Mouse (Mus musculus) hindbrain, embryonic 16.5 days (tissue): ENCODE results near the gene A730015C16Rik. TPM values are rescaled to one million over a fixed set of nuclear protein-coding genes. Genes with fewer than 3 reads are reported as not detected.

ENCODE experiments used
- ATAC-seq: fragments of 200-750 bp; cut with Nextera tagmentation; 2 replicates; pipeline ENCODE4 v1.8.0; 2017; ENCODE audit warnings: moderate TSS enrichment, moderate library complexity
- H3K27ac ChIP-seq: fragments of 300-500 bp; sonication (generic); 2 replicates; pipeline ENCODE4 v1.5.1; 2014; ENCODE audit warnings: low read depth, mild to moderate bottlenecking, control low read depth, low read length, moderate library complexity
- H3K27me3 ChIP-seq: fragments of 300-500 bp; sonication (generic); replicated peaks from 2 replicates; pipeline ENCODE4 v1.6.1; 2014; ENCODE audit warnings: low read length; ENCODE audit not compliant: control insufficient read depth, insufficient read depth
- H3K36me3 ChIP-seq: fragments of 300-500 bp; sonication (generic); 2 replicates; pipeline ENCODE4 v1.6.1; 2014; ENCODE audit warnings: mild to moderate bottlenecking, low read length, moderate library complexity, mixed read lengths; ENCODE audit not compliant: control insufficient read depth, insufficient read depth
- H3K4me1 ChIP-seq: fragments of 300-500 bp; sonication (generic); 2 replicates; pipeline ENCODE4 v1.6.1; 2014; ENCODE audit warnings: low read depth, low read length; ENCODE audit not compliant: control insufficient read depth, insufficient read depth
- H3K4me2 ChIP-seq: fragments of 300-500 bp; sonication (generic); 2 replicates; pipeline ENCODE4 v1.6.1; 2014; ENCODE audit warnings: mild to moderate bottlenecking, low read length, control low read depth, moderate library complexity
- H3K4me3 ChIP-seq: fragments of 300-500 bp; sonication (generic); 2 replicates; pipeline ENCODE4 v1.5.1; 2014; ENCODE audit warnings: mild to moderate bottlenecking, low read length, control low read depth, moderate library complexity
- H3K9ac ChIP-seq: fragments of 300-500 bp; sonication (generic); 2 replicates; pipeline ENCODE4 v1.6.1; 2014; ENCODE audit warnings: low read depth, mild to moderate bottlenecking, control low read depth, low read length, moderate library complexity
- H3K9me3 ChIP-seq: fragments of 300-500 bp; sonication (generic); 2 replicates; pipeline ENCODE4 v1.6.1; 2014; ENCODE audit warnings: mild to moderate bottlenecking, low read length, moderate library complexity; ENCODE audit not compliant: control insufficient read depth
- WGBS: fragments of 180-500 bp; shearing (Covaris S2); extraction: QIAGEN DNeasy Blood & Tissue Kit; methylation state at CpG from one replicate; pipeline ENCODE4 v1.1.7; 2014; 5-methylcytosine and 5-hydroxymethylcytosine counted together
- polyA plus RNA-seq: library from polyadenylated mRNA; unstranded; fragments of >200 nt; fragmentation: Nextera tagmentation; extraction: Ambion mirVana; gene quantifications from 2 replicates; pipeline ENCODE4 v1.2.1, GENCODE M21; 2015

A730015C16Rik gene
- polyA plus RNA-seq, result 0.66 and 1.0 TPM in 2 replicates

DNA sequence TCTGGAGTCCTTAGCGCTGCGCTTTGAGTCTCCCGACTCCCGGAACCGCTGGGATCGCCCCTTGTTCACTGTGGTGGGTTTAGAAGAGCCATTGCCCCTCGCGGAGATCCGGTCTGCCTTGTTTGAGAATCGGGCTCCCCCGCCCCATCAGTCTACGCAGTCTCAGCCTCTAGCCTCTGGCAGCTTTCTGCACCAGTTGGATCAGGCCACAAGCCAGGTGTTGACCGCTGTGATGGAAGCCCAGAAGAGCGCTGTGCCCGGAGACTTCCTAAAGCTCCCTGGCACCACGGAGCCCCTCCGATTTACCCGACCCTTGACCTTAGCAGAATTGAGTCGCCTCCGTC is at the start of gene A730015C16Rik:
Gene A730015C16Rik, minus strand, starts transcription at position 115 of the 344 bp plus-strand sequence.
- Histone ChIP-seq H3K4me1 (peaks cover 18% of the 10 kb centered on the region), H3K4me3 (peak within 1 kb of the TSS; percentile 96), H3K9me3 (no peaks in the 10 kb centered on the region), H3K27me3 (no peaks in the 10 kb centered on the region), H3K36me3 (0 out of 2 replicates have a peak, but pooled peaks cover 2% of the 10 kb centered on the region), H3K4me2 (peak within 1 kb of the TSS; percentile 97), H3K9ac (peak within 1 kb of the TSS; percentile 82), H3K27ac (peak within 1 kb of the TSS; percentile 88)
- ATAC-seq, result peak; percentile 15; the same call in 1 of the 2 replicates
- 11% methylated on average over 20 of the region's 20 CpGs for WGBS

DNA sequence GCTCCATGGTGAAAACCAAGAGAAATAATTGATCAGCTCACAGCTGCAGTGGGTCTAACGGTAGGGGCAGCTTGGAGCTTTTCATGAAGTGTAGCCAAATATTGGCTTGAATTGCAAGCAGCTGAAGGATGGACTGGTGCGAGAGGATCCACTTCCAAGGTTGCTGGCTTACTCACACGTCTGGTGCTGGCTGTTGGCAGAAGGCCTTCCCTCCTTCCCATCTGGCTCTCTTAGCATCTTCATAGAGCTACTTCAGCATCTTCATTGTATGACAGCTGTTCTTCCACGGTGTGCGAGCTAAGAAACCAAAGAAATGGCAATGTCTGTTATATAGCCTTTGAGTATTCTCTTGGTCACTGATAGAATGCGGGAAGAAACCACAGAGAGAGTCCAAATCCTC is 42.5 kb upstream of the A730015C16Rik start:
- Histone ChIP-seq H3K36me3 (no peaks in the 10 kb centered on the region), H3K9ac (no peak overlapping the region), H3K4me1 (no peaks in the 10 kb centered on the region), H3K4me3 (no peak overlapping the region), H3K27me3 (no peaks in the 10 kb centered on the region), H3K4me2 (no peak overlapping the region), H3K27ac (no peak overlapping the region), H3K9me3 (no peaks in the 10 kb centered on the region)
- no peak for ATAC-seq
- WGBS, result 74% methylated on average over 6 of the region's 6 CpGs

DNA sequence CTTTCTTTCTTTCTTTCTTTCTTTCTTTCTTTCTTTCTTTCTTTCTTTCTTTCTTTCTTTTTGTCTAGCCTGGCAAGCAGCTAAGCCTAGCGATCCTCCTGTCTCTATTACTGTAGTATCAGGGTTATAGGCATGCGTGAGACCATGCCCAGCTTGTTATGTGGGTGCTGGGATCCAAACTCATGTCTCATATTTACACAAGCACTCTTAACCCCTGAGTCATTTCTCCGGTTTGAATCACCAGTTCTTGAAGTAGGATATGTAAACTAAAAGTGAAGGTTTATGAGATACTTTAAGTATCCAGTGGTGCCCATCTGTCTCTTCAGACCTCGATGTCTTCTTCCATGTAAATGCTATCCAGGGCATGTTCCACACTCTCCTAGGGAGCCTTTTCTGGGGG is 39.0 kb upstream of the A730015C16Rik start:
- Histone ChIP-seq H3K4me2 (no peak overlapping the region), H3K4me1 (no peaks in the 10 kb centered on the region), H3K27ac (no peak overlapping the region), H3K4me3 (no peak overlapping the region), H3K27me3 (no peaks in the 10 kb centered on the region), H3K9me3 (no peaks in the 10 kb centered on the region), H3K36me3 (no peaks in the 10 kb centered on the region), H3K9ac (no peak overlapping the region)
- no peak for ATAC-seq
- WGBS, result 97% methylated on average over 4 of the region's 4 CpGs

DNA sequence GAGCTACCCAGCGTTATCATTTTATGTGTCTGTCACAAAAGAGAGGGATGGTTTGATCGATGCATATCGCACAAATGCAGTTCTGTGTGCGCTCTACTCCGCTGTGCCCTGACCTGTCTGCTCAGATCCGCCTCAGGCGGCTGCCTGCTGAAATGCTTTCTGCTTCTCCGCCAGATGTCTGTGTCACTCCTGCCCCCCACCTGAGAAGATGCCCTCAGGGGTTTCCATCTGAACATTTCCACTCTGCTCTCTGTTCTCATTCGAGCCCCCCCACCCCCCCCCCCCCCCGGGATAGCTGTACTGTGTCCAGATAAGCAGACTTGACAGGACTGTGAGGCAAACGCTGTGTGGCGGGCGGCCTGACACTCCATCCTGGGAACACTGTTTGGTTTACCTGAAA is 35.4 kb upstream of the A730015C16Rik start:
- no peak overlapping the region for H3K9ac ChIP-seq
- H3K4me3 ChIP-seq, result no peak overlapping the region
- H3K4me1 ChIP-seq, result no peaks in the 10 kb centered on the region; the same call in 1 of the 2 replicates
- ATAC-seq, result no peak
- no peak overlapping the region for H3K4me2 ChIP-seq
- no peaks in the 10 kb centered on the region for H3K9me3 ChIP-seq
- H3K36me3 ChIP-seq, result no peaks in the 10 kb centered on the region
- 50% methylated on average over 13 of the region's 13 CpGs for WGBS
- no peaks in the 10 kb centered on the region for H3K27me3 ChIP-seq
- no peak overlapping the region for H3K27ac ChIP-seq

DNA sequence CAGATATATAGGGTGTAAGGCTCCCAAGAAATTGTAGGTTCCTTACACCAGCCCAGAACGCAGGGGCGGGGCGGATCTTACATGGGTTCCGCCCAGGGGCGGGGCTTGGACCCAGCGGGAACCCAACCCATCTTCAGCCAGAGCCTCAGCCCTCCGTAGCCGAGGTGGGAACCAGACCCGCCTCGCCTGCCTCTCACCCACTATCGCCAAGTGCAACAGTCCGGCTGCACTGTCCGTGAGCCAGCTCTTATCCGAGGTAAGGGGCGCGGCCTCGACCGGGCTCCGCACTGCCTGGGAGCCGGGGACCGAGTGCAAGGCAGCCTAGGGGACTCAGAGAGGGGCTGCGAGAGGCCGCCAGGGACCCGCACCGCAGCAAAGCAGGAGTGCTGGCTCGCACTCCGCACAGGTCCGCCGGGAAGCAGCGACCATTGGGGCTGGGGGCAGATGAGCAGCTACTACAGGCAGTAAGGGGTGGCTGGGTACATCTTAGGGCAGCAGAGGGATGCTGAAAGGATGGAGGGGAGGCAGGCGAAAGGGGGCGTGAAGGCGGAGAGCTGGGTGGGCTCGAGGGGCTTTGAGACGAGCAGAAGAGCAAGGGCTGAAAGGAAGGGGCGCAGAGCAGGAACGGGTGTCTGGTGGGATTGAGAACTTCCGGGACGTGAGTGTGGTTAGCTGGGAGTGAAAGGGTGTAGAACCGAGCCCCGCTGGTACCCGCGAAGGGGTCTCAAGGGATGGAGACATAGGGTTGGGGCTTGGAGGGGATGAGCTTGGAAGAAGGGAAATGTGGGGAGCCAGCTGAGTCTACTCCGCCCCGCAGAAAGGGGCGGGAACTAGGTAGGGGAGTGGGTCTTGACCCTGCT is 30.8 kb upstream of the A730015C16Rik start, which contains the start of gene Rab3b:
Gene Rab3b, plus strand, starts transcription at position 101 of the 860 bp plus-strand sequence.
- H3K9me3 ChIP-seq, result no peaks in the 10 kb centered on the region
- H3K4me1 ChIP-seq, result no peaks in the 10 kb centered on the region; the same call in 1 of the 2 replicates
- H3K36me3 ChIP-seq, result no peaks in the 10 kb centered on the region
- under 1% methylated on average over 46 of the region's 46 CpGs for WGBS
- no peaks in the 10 kb centered on the region for H3K27me3 ChIP-seq
- peak within 1 kb of the TSS; percentile 26 for H3K27ac ChIP-seq
- H3K4me2 ChIP-seq, result peak within 1 kb of the TSS; percentile 58
- peak within 1 kb of the TSS; percentile 71 for H3K9ac ChIP-seq
- ATAC-seq, result peak; percentile 94
- peak within 1 kb of the TSS; percentile 56 for H3K4me3 ChIP-seq

DNA sequence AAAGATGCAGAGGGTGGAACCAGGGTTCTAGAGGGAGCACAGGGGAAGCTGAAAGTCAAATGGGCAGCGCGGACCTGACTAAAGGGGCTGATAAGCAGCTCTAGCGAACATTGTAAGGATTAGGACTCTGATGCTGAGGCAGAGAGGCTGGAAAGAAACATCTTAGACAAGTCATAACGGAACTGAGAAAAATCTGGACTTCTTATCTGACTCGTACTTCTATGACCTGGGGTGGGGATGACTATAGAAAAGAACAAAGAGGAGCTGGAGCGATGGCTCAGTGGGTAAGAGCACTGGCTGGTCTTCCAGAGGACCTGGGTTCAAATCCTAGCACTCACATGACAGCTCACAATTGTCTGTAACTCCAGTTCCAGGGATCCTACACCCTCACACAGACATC is 29.5 kb upstream of the A730015C16Rik start:
- Histone ChIP-seq H3K27ac (no peak overlapping the region), H3K27me3 (no peaks in the 10 kb centered on the region), H3K4me2 (no peak overlapping the region), H3K9ac (no peak overlapping the region), H3K4me3 (no peak overlapping the region), H3K4me1 (no peaks in the 10 kb centered on the region; the same call in 1 of the 2 replicates), H3K9me3 (no peaks in the 10 kb centered on the region), H3K36me3 (no peaks in the 10 kb centered on the region)
- ATAC-seq, result no peak
- WGBS, result 80% methylated on average over 6 of the region's 6 CpGs

DNA sequence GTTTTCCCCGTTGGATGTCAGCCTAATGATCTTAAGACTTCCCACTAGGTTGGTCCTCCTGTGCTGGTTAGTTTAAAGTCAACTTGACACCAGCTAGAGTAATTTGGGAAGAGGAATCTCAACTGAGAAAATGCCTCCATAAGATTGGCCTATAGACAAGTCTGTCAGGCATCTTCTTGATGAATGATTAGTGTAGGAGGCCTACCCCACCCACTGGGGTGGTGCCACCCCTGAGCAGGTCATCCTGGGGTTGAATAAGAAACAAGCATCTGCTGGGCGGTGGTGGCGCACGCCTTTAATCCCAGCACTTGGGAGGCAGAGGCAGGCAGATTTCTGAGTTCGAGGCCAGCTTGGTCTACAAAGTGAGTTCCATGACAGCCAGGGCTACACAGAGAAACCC is 25.3 kb upstream of the A730015C16Rik start:
- Histone ChIP-seq H3K9ac (no peak overlapping the region), H3K9me3 (no peaks in the 10 kb centered on the region), H3K27me3 (no peaks in the 10 kb centered on the region), H3K36me3 (no peaks in the 10 kb centered on the region), H3K4me2 (no peak overlapping the region), H3K4me1 (no peaks in the 10 kb centered on the region), H3K4me3 (no peak overlapping the region), H3K27ac (no peak overlapping the region)
- 91% methylated on average over 5 of the region's 5 CpGs for WGBS
- ATAC-seq, result no peak

DNA sequence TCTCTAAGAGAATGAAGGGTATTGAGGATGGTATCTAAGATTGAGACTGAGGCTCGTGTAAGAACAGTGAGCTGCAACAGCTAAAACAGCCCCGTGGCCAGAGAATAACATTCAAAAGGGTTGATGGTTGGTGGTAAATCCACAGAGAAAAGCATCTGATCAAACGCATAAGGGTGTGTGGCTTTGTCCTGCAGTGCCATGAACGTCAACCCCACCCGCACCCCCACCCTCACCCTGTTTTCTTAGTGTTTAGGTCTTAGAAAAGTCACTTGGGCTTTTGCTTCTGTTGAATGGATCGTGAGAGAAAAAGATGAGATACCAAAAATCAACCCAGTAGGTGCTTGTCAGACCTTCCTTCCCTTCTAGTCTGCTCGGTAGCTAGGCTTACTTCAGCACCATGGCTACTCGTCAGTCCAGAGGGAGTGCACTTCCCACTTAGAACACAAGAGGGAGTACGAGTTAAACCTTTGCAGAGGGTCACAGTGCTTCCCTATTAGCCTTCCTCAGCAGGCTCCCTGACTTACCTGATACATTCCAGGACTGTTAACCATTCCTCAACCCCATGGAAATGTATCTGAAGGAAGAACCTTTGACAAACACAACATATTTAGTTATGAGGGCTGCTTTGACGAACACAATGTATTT is 21.4 kb upstream of the A730015C16Rik start:
- Histone ChIP-seq H3K27me3 (no peaks in the 10 kb centered on the region), H3K4me2 (no peak overlapping the region), H3K4me3 (no peak overlapping the region), H3K9ac (no peak overlapping the region), H3K9me3 (no peaks in the 10 kb centered on the region), H3K27ac (no peak overlapping the region), H3K36me3 (no peaks in the 10 kb centered on the region), H3K4me1 (no peaks in the 10 kb centered on the region)
- peak; percentile 96 for ATAC-seq
- 34% methylated on average over 10 of the region's 10 CpGs for WGBS

DNA sequence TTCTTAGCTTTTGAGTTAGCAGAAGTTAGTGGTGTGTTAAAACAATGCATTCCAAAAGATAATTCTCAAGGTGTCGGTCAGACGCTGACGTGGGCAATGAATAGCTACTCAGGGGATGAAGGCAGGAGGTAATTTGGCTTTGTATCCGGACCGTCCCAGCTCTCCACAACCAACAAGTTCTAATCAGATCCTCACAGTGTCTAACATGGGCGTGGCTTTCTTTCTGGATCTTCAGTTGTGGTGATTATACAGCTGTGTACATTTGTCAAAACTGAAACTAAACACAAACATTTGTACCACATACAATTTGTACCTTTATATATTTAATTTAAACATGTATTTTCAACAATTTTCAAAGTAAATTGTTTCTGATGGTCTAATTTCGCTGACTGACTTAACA is 18.4 kb upstream of the A730015C16Rik start:
- H3K4me1 ChIP-seq, result no peaks in the 10 kb centered on the region
- no peak overlapping the region for H3K27ac ChIP-seq
- no peak overlapping the region for H3K4me3 ChIP-seq
- no peak for ATAC-seq
- WGBS, result 84% methylated on average over 7 of the region's 7 CpGs
- no peak overlapping the region for H3K4me2 ChIP-seq
- H3K9me3 ChIP-seq, result no peaks in the 10 kb centered on the region
- no peak overlapping the region for H3K9ac ChIP-seq
- no peaks in the 10 kb centered on the region for H3K27me3 ChIP-seq
- H3K36me3 ChIP-seq, result peaks cover 8% of the 10 kb centered on the region
